ENCODE assay signal across 14 mouse cellular contexts in genomic region chr16:57453009-57453408, GRCm38 (mm10).
DNase-seq lines count a peak whose midpoint lies in the region; ATAC-seq and TF ChIP-seq lines count a peak whose summit lies in the region.
"Had no signal": no experiment of that assay in that cellular context is flagged by ENCODE, and none has a peak within 500 bp of the region (broad histone marks: within the 10 kb centered on the region; RNA-seq: fewer than 3 reads in every experiment).

No protein-coding gene starts in this region.

- H3K9ac ChIP-seq in lung, embryonic 16.5 days (ENCODE audit: low read length) = no peak overlapping the region
- H3K9ac ChIP-seq in forebrain, embryonic 16.5 days (replicated peaks; ENCODE audit: low read depth, low read length) = no peak overlapping the region
- H3K9ac ChIP-seq in stomach, embryonic 16.5 days (ENCODE audit: low read length) = no peak overlapping the region
- H3K9ac ChIP-seq in hindbrain, embryonic 13.5 days = no peak overlapping the region
- H3K9ac ChIP-seq: hindbrain, embryonic 14.5 days; limb, embryonic 13.5 days had no signal

- H3K4me1 ChIP-seq in lung, embryonic 16.5 days (replicated peaks; ENCODE audit: control insufficient read depth, insufficient read depth, low read length) = 0 out of 2 replicates have a peak, but pooled peaks cover 4% of the 10 kb centered on the region
- H3K4me1 ChIP-seq in forebrain, embryonic 16.5 days (replicated peaks; ENCODE audit: control insufficient read depth, insufficient read depth, low read length) = no peaks in the 10 kb centered on the region; the same call in 1 of the 2 replicates
- H3K4me1 ChIP-seq in stomach, embryonic 16.5 days (ENCODE audit: control insufficient read depth, insufficient read depth, low read length) = peaks cover 11% of the 10 kb centered on the region
- no peaks in the 10 kb centered on the region; the same call in 1 of the 2 replicates for H3K4me1 ChIP-seq in cerebellum, adult 2 months (ENCODE audit: control insufficient read depth, insufficient read depth, low read length)
- no peaks in the 10 kb centered on the region for H3K4me1 ChIP-seq in hindbrain, embryonic 13.5 days (replicated peaks)

- TF ChIP-seq CTCF in cerebellum, adult 2 months (IDR thresholded peaks at IDR 0.05; ENCODE audit: borderline replicate concordance, insufficient read depth, low read depth, low read length) = no peak

- TF ChIP-seq POLR2A in cerebellum, adult 2 months (IDR thresholded peaks at IDR 0.05; ENCODE audit: borderline replicate concordance, insufficient read depth, low read length) = no peak

- no peak overlapping the region for H3K4me2 ChIP-seq in lung, embryonic 16.5 days (ENCODE audit: low read depth, low read length)
- H3K4me2 ChIP-seq in forebrain, embryonic 16.5 days (ENCODE audit: low read length) = no peak overlapping the region
- no peak overlapping the region for H3K4me2 ChIP-seq in stomach, embryonic 16.5 days (ENCODE audit: low read depth, low read length)
- H3K4me2 ChIP-seq in hindbrain, embryonic 13.5 days = no peak overlapping the region
- H3K4me2 ChIP-seq: hindbrain, embryonic 14.5 days; limb, embryonic 13.5 days had no signal

- peak; percentile 28; the same call in 1 of the 2 replicates for ATAC-seq in lung, embryonic 16.5 days (ENCODE audit: low read depth)
- ATAC-seq in forebrain, embryonic 16.5 days = peak; percentile 56
- peak; percentile 77 for ATAC-seq in stomach, embryonic 16.5 days (ENCODE audit: insufficient read depth, low FRiP score)
- ATAC-seq in hindbrain, embryonic 13.5 days (ENCODE audit: low FRiP score) = no peak

- H3K36me3 ChIP-seq in lung, embryonic 16.5 days (ENCODE audit: control insufficient read depth, insufficient read depth, low read length) = no peaks in the 10 kb centered on the region
- H3K36me3 ChIP-seq in forebrain, embryonic 16.5 days (ENCODE audit: control insufficient read depth, insufficient read depth) = no peaks in the 10 kb centered on the region
- no peaks in the 10 kb centered on the region for H3K36me3 ChIP-seq in stomach, embryonic 16.5 days (ENCODE audit: control insufficient read depth, insufficient read depth, low read length)
- H3K36me3 ChIP-seq in hindbrain, embryonic 13.5 days = no peaks in the 10 kb centered on the region

- 29% methylated on average over 7 of the region's 7 CpGs for WGBS in lung, embryonic 16.5 days
- 37% methylated on average over 7 of the region's 7 CpGs for WGBS in forebrain, embryonic 16.5 days
- WGBS in stomach, embryonic 16.5 days = 29% methylated on average over 7 of the region's 7 CpGs
- WGBS in cerebellum, adult 2 months = 65% methylated on average over 7 of the region's 7 CpGs
- 86% methylated on average over 7 of the region's 7 CpGs for WGBS in hindbrain, embryonic 13.5 days

- H3K27me3 ChIP-seq in lung, embryonic 16.5 days (ENCODE audit: control insufficient read depth, insufficient read depth, low read depth, low read length) = no peaks in the 10 kb centered on the region
- no peaks in the 10 kb centered on the region for H3K27me3 ChIP-seq in forebrain, embryonic 16.5 days (replicated peaks; ENCODE audit: control insufficient read depth, insufficient read depth, low read length)
- no peaks in the 10 kb centered on the region for H3K27me3 ChIP-seq in stomach, embryonic 16.5 days (ENCODE audit: control insufficient read depth, insufficient read depth, low read length)
- H3K27me3 ChIP-seq in cerebellum, adult 2 months (ENCODE audit: control insufficient read depth, insufficient read depth, low read length) = no peaks in the 10 kb centered on the region
- no peaks in the 10 kb centered on the region for H3K27me3 ChIP-seq in hindbrain, embryonic 13.5 days
- H3K27me3 ChIP-seq: limb, embryonic 13.5 days had no signal

- peaks cover 6% of the 10 kb centered on the region; the same call in 1 of the 2 replicates for H3K9me3 ChIP-seq in lung, embryonic 16.5 days (ENCODE audit: control insufficient read depth, low read length)
- H3K9me3 ChIP-seq in forebrain, embryonic 16.5 days (ENCODE audit: control insufficient read depth, low read length) = peaks cover 6% of the 10 kb centered on the region; the same call in 1 of the 2 replicates
- H3K9me3 ChIP-seq in stomach, embryonic 16.5 days (replicated peaks; ENCODE audit: control insufficient read depth, low read length) = peaks cover 6% of the 10 kb centered on the region; the same call in 1 of the 2 replicates
- H3K9me3 ChIP-seq in hindbrain, embryonic 13.5 days = 0 out of 2 replicates have a peak, but pooled peaks cover 5% of the 10 kb centered on the region

- DNase-seq in adrenal gland, adult 8-10 months = peak; percentile 40
- DNase-seq in adrenal gland, postnatal 25 days = no peak
- DNase-seq in lung, postnatal 25 days (ENCODE audit: low spot score) = no peak
- DNase-seq in cerebellum, adult 2 months = no peak
- DNase-seq: B cell, adult 2 months; embryo, embryonic 11 days; spleen, adult 18-20 months; thymus, postnatal 4 days had no signal

- no peak overlapping the region for H3K27ac ChIP-seq in lung, embryonic 16.5 days (ENCODE audit: low read length)
- no peak overlapping the region for H3K27ac ChIP-seq in forebrain, embryonic 16.5 days (ENCODE audit: low read length)
- peak overlapping the region; percentile 35; the same call in 1 of the 2 replicates for H3K27ac ChIP-seq in stomach, embryonic 16.5 days (ENCODE audit: low read length)
- H3K27ac ChIP-seq in cerebellum, adult 2 months (ENCODE audit: insufficient read depth, low read length) = no peak overlapping the region
- H3K27ac ChIP-seq in hindbrain, embryonic 13.5 days = no peak overlapping the region
- H3K27ac ChIP-seq: hindbrain, embryonic 14.5 days; limb, embryonic 13.5 days had no signal

- H3K4me3 ChIP-seq in lung, embryonic 16.5 days (ENCODE audit: low read length) = no peak overlapping the region
- H3K4me3 ChIP-seq in forebrain, embryonic 16.5 days (replicated peaks; ENCODE audit: low read length) = no peak overlapping the region
- H3K4me3 ChIP-seq in stomach, embryonic 16.5 days (replicated peaks; ENCODE audit: low read length) = no peak overlapping the region
- no peak overlapping the region for H3K4me3 ChIP-seq in cerebellum, adult 2 months (replicated peaks; ENCODE audit: insufficient read depth, low read depth, low read length)
- no peak overlapping the region for H3K4me3 ChIP-seq in hindbrain, embryonic 13.5 days
- H3K4me3 ChIP-seq: limb, embryonic 13.5 days had no signal
